Mouse (Mus musculus) lung, embryonic 14.5 days (tissue): ENCODE measurements at regions not wholly inside any gene's neighbourhood (a gene's known extent, or its start where the extent isn't known, plus 50 kb on each side); places are given as distances from the start of the nearest gene placed in this dataset.

Source experiments
- ATAC-seq: fragments of 200-750 bp; cut with Nextera tagmentation; 2 replicates; pipeline ENCODE4 v1.8.0; 2017; ENCODE audit warnings: mild to moderate bottlenecking, moderate TSS enrichment, moderate library complexity; ENCODE audit not compliant: insufficient read depth
- DNase-seq: peaks from one replicate; pipeline ENCODE4 v3.0.0-alpha.2; 2015
- H3K27ac ChIP-seq: fragments of 300-500 bp; sonication (generic); 2 replicates; pipeline ENCODE4 v1.5.1; 2014; ENCODE audit warnings: low read depth, mild to moderate bottlenecking, moderate library complexity
- H3K27me3 ChIP-seq: fragments of 300-500 bp; sonication (generic); 2 replicates; pipeline ENCODE4 v1.6.1; 2014; ENCODE audit warnings: low read length, control low read depth; ENCODE audit not compliant: insufficient read depth
- H3K36me3 ChIP-seq: fragments of 300-500 bp; sonication (generic); 2 replicates; pipeline ENCODE4 v1.6.1; 2014; ENCODE audit warnings: control low read depth; ENCODE audit not compliant: insufficient read depth
- H3K4me1 ChIP-seq: fragments of 300-500 bp; sonication (generic); 2 replicates; pipeline ENCODE4 v1.6.1; 2014; ENCODE audit warnings: antibody characterized with exemption, control low read depth; ENCODE audit not compliant: insufficient read depth
- H3K4me2 ChIP-seq: fragments of 300-500 bp; sonication (generic); 2 replicates; pipeline ENCODE4 v1.6.1; 2014; ENCODE audit warnings: mild to moderate bottlenecking
- H3K4me3 ChIP-seq: fragments of 300-500 bp; sonication (generic); 2 replicates; pipeline ENCODE4 v1.5.1; 2014; ENCODE audit warnings: low read depth, low read length
- H3K9ac ChIP-seq: fragments of 300-500 bp; sonication (generic); 2 replicates; pipeline ENCODE4 v1.6.1; 2014
- H3K9me3 ChIP-seq: fragments of 300-500 bp; sonication (generic); 2 replicates; pipeline ENCODE4 v1.6.1; 2016; ENCODE audit warnings: low read depth, low read length, control low read depth
- CTCF ChIP-seq: IDR thresholded peaks from 2 replicates; pipeline ENCODE4 v1.5.1; 2016; ENCODE audit warnings: antibody characterized with exemption, low read depth
- WGBS: fragments of 180-500 bp; shearing (Covaris S2); extraction: QIAGEN DNeasy Blood & Tissue Kit; methylation state at CpG from one replicate; pipeline ENCODE4 v1.1.7; 2014; 5-methylcytosine and 5-hydroxymethylcytosine counted together

DNA sequence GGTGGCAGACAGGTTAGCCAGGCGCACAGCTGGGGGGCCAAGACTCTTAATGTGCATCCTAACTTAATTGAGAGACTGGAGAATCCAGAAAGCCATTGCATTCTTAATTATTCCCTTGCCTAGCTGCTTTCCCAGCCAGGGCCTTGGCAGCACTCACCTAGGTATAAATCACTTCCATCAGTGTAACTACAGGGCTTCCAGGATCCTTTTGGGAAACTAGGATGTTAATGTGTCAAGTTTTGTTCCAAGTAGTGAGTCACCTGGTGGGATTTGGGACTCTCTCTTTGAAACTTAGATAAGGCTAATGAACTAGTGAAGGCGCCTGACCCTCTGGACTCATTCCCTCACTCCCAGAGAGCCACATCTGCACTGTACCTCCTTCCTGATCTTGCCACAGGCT, 484.3 kb upstream of the Klhl29 start:
- H3K9me3 ChIP-seq, result no peaks in the 10 kb centered on the region
- no peak overlapping the region for H3K9ac ChIP-seq
- no peaks in the 10 kb centered on the region for H3K36me3 ChIP-seq
- WGBS, result 70% methylated on average over 2 of the region's 2 CpGs
- no peaks in the 10 kb centered on the region for H3K27me3 ChIP-seq
- H3K4me2 ChIP-seq, result no peak overlapping the region
- H3K27ac ChIP-seq, result no peak overlapping the region
- TF ChIP-seq CTCF, result no peak
- H3K4me3 ChIP-seq, result no peak overlapping the region
- ATAC-seq (no peak), DNase-seq (no peak)
- no peaks in the 10 kb centered on the region for H3K4me1 ChIP-seq

DNA sequence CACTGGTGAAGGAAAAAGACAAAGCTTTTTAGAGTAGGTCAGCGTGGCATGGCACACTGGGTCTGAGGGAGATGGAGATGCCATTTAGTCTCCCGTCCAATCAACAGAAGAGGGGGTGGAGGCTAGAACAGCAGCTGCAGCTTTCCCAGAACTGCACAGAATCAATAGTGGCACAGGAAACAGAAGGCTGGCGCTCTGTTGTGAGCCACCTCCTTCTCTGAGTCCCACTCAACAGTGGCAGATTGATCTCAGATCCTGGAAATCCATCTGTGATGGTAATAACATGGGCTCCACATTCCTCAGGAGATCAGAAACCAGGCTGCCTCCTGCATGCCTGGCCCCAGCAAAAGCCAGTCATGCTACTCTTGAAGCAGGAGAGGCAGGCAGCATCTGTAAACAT, 480.9 kb upstream of the Klhl29 start:
- DNase-seq (no peak), ATAC-seq (no peak)
- WGBS, result 53% methylated on average over 3 of the region's 3 CpGs
- H3K9me3 ChIP-seq, result no peaks in the 10 kb centered on the region
- H3K27ac ChIP-seq, result no peak overlapping the region
- no peaks in the 10 kb centered on the region for H3K4me1 ChIP-seq
- no peak overlapping the region for H3K4me2 ChIP-seq
- no peak for TF ChIP-seq CTCF
- no peaks in the 10 kb centered on the region for H3K36me3 ChIP-seq
- no peak overlapping the region for H3K4me3 ChIP-seq
- no peaks in the 10 kb centered on the region for H3K27me3 ChIP-seq
- no peak overlapping the region for H3K9ac ChIP-seq

DNA sequence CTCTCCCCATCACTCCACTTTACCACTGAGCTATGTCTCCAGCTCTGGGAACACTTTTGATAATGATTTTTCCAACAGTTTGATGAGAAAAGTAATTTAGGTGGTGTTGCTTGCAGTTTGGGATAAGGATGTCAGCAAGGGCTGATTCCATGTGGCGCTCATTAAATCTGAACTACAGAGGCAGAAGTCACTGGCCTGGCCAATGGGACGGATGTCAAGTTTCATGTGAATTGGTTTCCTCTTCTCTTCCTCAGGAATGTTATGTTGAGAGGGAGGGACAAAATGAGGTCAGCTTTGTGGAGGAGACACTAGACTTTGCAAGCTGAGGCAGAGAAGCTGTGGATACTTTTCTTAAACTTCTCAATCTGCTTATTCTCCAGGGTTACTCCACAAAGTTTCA, 434.9 kb upstream of the Klhl29 start:
- no peaks in the 10 kb centered on the region for H3K27me3 ChIP-seq
- H3K36me3 ChIP-seq, result no peaks in the 10 kb centered on the region
- no peak for DNase-seq
- H3K27ac ChIP-seq, result no peak overlapping the region
- H3K9me3 ChIP-seq, result no peaks in the 10 kb centered on the region
- H3K4me2 ChIP-seq, result no peak overlapping the region
- no peak for ATAC-seq
- WGBS, result 65% methylated on average over 2 of the region's 2 CpGs
- H3K4me1 ChIP-seq, result no peaks in the 10 kb centered on the region
- TF ChIP-seq CTCF, result no peak
- no peak overlapping the region for H3K4me3 ChIP-seq
- H3K9ac ChIP-seq, result no peak overlapping the region

DNA sequence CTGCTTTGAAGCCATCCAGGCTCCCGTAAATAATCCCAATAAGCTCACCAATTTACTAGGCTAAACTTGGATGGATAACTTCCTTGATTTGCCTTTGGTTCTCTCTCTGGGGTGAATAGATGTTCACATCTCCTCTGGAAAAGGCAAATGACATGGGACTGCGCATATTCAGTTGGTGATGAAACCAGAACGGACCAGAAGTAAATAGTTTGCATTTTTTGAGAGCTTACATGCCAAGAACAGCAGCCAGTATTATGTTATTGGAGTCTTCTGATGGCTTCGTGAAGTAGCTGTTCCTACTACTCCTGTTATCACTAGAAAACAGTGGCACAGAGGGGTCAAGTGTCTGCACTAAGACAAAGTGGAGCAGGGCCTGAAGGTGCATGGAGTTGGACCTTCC, 434.5 kb upstream of the Klhl29 start:
- no peak overlapping the region for H3K27ac ChIP-seq
- H3K4me3 ChIP-seq, result no peak overlapping the region
- no peaks in the 10 kb centered on the region for H3K36me3 ChIP-seq
- TF ChIP-seq CTCF, result no peak
- no peak overlapping the region for H3K9ac ChIP-seq
- no peaks in the 10 kb centered on the region for H3K9me3 ChIP-seq
- H3K4me2 ChIP-seq, result no peak overlapping the region
- no peaks in the 10 kb centered on the region for H3K4me1 ChIP-seq
- DNase-seq, result no peak
- WGBS, result 57% methylated on average over 4 of the region's 4 CpGs
- H3K27me3 ChIP-seq, result no peaks in the 10 kb centered on the region
- ATAC-seq, result no peak

DNA sequence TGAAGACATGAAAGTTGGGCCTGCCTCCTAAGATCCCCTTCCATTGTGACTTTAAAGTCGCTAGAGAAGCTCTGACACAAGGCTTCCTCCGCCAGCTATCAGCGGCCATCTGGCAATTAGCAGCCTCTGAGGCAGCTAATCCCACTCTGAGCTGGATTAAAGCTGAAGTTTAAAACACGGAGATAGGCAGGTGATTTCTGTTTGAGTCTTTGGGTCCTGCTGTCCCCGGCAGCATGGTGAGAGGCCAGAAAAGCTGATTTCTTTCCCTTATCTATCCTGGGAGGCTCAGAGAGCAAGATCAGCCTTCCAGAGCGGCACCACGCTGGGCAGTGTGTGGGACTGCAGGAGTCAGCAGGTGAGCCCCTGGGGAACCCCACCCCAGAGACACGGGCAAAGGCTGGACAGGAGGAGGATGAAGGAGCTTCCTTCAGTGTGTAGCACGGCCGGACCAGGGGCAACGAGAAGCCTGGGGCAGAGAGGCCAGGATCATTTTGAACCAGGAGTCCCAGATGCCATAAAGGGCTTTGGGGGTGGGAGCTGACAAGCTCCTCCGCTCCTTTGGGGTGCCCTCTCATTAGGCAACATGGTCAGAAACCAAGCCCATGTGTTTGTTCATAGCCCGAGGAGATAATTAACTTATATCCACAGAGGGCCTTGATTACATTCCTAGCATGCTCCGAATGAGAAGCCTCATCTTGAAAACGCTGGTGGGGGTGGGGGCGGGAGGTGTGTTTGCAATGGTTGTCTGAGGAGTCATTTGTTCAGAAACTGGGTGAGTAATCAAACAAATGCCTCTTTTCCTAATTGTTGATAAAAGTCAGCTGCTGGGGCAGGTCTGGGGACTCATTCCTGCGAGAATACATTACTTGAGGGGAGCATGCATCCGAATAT, 432.8 kb upstream of the Klhl29 start:
- no peaks in the 10 kb centered on the region for H3K4me1 ChIP-seq
- no peak for ATAC-seq
- 15% methylated on average over 18 of the region's 18 CpGs for WGBS
- no peak overlapping the region for H3K4me3 ChIP-seq
- DNase-seq, result no peak
- no peaks in the 10 kb centered on the region for H3K36me3 ChIP-seq
- no peak overlapping the region for H3K4me2 ChIP-seq
- no peak overlapping the region for H3K27ac ChIP-seq
- H3K9ac ChIP-seq, result no peak overlapping the region
- TF ChIP-seq CTCF, result no peak
- H3K9me3 ChIP-seq, result no peaks in the 10 kb centered on the region
- H3K27me3 ChIP-seq, result no peaks in the 10 kb centered on the region

DNA sequence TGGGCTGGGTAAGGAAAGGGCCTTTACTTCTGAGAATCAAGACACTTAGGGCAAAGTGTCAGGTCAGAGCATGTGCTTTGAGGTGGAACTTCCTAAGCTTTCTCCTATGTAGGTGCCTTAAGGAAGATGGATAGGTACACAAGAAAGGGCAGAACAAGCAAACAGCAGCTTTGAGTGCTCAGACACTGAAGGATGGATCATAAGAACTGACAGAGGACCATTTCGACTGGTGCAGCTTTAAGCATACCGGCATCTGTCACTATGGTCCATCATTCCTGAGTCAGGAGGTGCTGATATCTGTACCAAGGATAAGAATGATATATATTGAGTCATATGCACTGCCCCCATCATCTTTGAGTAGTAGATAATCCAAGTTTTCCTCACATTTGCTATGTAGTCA, 430.2 kb upstream of the Klhl29 start:
- 59% methylated on average over 2 of the region's 2 CpGs for WGBS
- no peak for TF ChIP-seq CTCF
- Histone ChIP-seq H3K27ac (no peak overlapping the region), H3K27me3 (no peaks in the 10 kb centered on the region), H3K4me3 (no peak overlapping the region), H3K9me3 (no peaks in the 10 kb centered on the region), H3K36me3 (no peaks in the 10 kb centered on the region), H3K9ac (no peak overlapping the region), H3K4me1 (no peaks in the 10 kb centered on the region), H3K4me2 (no peak overlapping the region)
- ATAC-seq (no peak), DNase-seq (no peak)

DNA sequence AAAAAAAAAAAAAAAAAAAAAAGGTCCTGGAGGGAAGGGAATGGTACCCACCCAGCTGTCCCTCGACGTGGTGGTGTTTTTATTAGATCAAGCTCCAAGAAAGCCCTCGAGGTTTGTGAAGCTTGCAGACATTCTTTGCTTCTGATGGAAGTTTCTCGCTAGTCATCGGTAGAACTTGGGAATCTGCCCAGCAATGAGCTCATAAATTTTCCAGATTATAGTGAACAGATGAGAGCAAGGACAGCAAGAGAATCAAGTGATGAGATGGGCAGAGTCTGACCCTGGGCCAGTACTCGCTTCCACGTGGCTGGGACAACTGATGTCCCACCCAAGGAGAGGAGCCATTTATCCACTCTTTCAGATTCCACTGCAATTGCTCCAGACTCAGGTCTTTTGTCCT, 417.6 kb upstream of the Klhl29 start:
- no peak overlapping the region for H3K4me2 ChIP-seq
- no peaks in the 10 kb centered on the region for H3K36me3 ChIP-seq
- 56% methylated on average over 7 of the region's 7 CpGs for WGBS
- H3K9me3 ChIP-seq, result no peaks in the 10 kb centered on the region
- no peak for TF ChIP-seq CTCF
- no peak overlapping the region for H3K27ac ChIP-seq
- no peaks in the 10 kb centered on the region for H3K27me3 ChIP-seq
- DNase-seq, result peak; percentile 13
- H3K4me1 ChIP-seq, result no peaks in the 10 kb centered on the region
- no peak overlapping the region for H3K4me3 ChIP-seq
- H3K9ac ChIP-seq, result no peak overlapping the region
- ATAC-seq, result no peak
